Mouse (Mus musculus) left cerebral cortex, postnatal 14 days (tissue): Measurements from ENCODE around the gene Arsb. TPM values are rescaled to one million over a fixed set of nuclear protein-coding genes. Genes with fewer than 3 reads are reported as not detected.

Experiments used
- microRNA-seq, 2 experiments: library from miRNA; unstranded; fragments of <30 nt; microRNA quantifications; one replicate each; pipeline ENCODE4 v1.2.0; 2022
- total RNA-seq, 2 experiments: library from RNA; stranded (reverse); gene quantifications; 2 replicates each; pipeline ENCODE4 v1.2.3; 2021

The Arsb gene
- total RNA-seq, 2 experiments from 2014 or later: 100.0 to 100 TPM

Small RNA genes lying within 50 kb of the gene (microRNA-seq; reads per million reads assigned to microRNA genes)
- gene Gm25534 (0 reads per million in 2 experiments), gene Mir5624 (0 reads per million in 2 experiments)

Other genes with a start within 250 kb of the Arsb start
- gene Bhmt, start 133.7 kb upstream of the Arsb start, total RNA-seq: under 1 TPM in 1 of 2 experiments, not detected in 1; 0.17 TPM
- gene Bhmt2, start 97.3 kb upstream of the Arsb start, total RNA-seq: under 1 TPM; 0.38 to 0.64 TPM
- under 1 TPM; 0.90 to 0.93 TPM for gene Dmgdh, start 97.2 kb upstream of the Arsb start, total RNA-seq